In genomic region chr2:3887845-3888433, GRCm38 (mm10) we compare ENCODE assay signal across 12 mouse cellular contexts.
A peak's percentile ranks its signal among the peaks of the same experiment; 100 is the strongest.
DNase-seq lines count a peak whose midpoint lies in the region; ATAC-seq lines count a peak whose summit lies in the region.
"Had no signal": no experiment of that assay in that cellular context is flagged by ENCODE, and none has a peak within 500 bp of the region (broad histone marks: within the 10 kb centered on the region; RNA-seq: fewer than 3 reads in every experiment).

No protein-coding gene starts in this region.

- peak overlapping the region; percentile 46 for H3K4me2 ChIP-seq in forebrain, embryonic 16.5 days (ENCODE audit: low read length)
- H3K4me2 ChIP-seq: heart, embryonic 15.5 days had no signal

- ATAC-seq in forebrain, embryonic 16.5 days = no peak

- intact Hi-C loops in heart, postnatal 25 days (cut with DNase I) = no loop called here

- no peaks in the 10 kb centered on the region for H3K9me3 ChIP-seq in embryonic facial prominence, embryonic 10.5 days
- H3K9me3 ChIP-seq in forebrain, embryonic 16.5 days (ENCODE audit: control insufficient read depth, low read length) = no peaks in the 10 kb centered on the region
- H3K9me3 ChIP-seq: heart, embryonic 15.5 days had no signal

- peak; percentile 22 for DNase-seq in embryonic facial prominence, embryonic 10.5 days (ENCODE audit: low spot score)
- DNase-seq in mesoderm, embryonic 11.5 days (ENCODE audit: low read depth, low spot score) = peak; percentile 23
- peak; percentile 65 for DNase-seq in retina, embryonic 14.5 days (ENCODE audit: low spot score)
- no peak for DNase-seq in heart, postnatal 25 days (ENCODE audit: low spot score)
- no peak for DNase-seq in right cerebral cortex, postnatal 14 days
- DNase-seq in layer of hippocampus, adult 9-10 months (ENCODE audit: low spot score) = no peak
- no peak for DNase-seq in gastrocnemius, adult 18-20 months (ENCODE audit: low spot score)
- DNase-seq: lung, adult 2 months; thymus, postnatal 14 days had no signal

- H3K4me3 ChIP-seq in embryonic facial prominence, embryonic 10.5 days = no peak overlapping the region
- 0 out of 2 replicates have a peak overlapping the region, but pooled peaks have one; percentile 11 for H3K4me3 ChIP-seq in forebrain, embryonic 16.5 days (replicated peaks; ENCODE audit: low read length)
- H3K4me3 ChIP-seq: heart, embryonic 15.5 days had no signal

- no peak overlapping the region for H3K27ac ChIP-seq in embryonic facial prominence, embryonic 10.5 days (replicated peaks)
- H3K27ac ChIP-seq in forebrain, embryonic 16.5 days (ENCODE audit: low read length) = no peak overlapping the region
- H3K27ac ChIP-seq: heart, embryonic 15.5 days; kidney, postnatal 0 days had no signal

- H3K4me1 ChIP-seq in embryonic facial prominence, embryonic 10.5 days = peaks cover 4% of the 10 kb centered on the region
- peaks cover 12% of the 10 kb centered on the region for H3K4me1 ChIP-seq in forebrain, embryonic 16.5 days (replicated peaks; ENCODE audit: control insufficient read depth, insufficient read depth, low read length)
- H3K4me1 ChIP-seq: heart, embryonic 15.5 days had no signal

- WGBS in embryonic facial prominence, embryonic 10.5 days = 74% methylated on average over 14 of the region's 14 CpGs
- 4% methylated on average over 14 of the region's 14 CpGs for WGBS in forebrain, embryonic 16.5 days

- H3K9ac ChIP-seq in forebrain, embryonic 16.5 days (replicated peaks; ENCODE audit: low read depth, low read length) = no peak overlapping the region
- H3K9ac ChIP-seq: heart, embryonic 15.5 days had no signal

- no peaks in the 10 kb centered on the region for H3K36me3 ChIP-seq in embryonic facial prominence, embryonic 10.5 days (replicated peaks)
- no peaks in the 10 kb centered on the region for H3K36me3 ChIP-seq in forebrain, embryonic 16.5 days (ENCODE audit: control insufficient read depth, insufficient read depth)
- H3K36me3 ChIP-seq: heart, embryonic 15.5 days had no signal

- 0 out of 2 replicates have a peak, but pooled peaks cover 6% of the 10 kb centered on the region for H3K27me3 ChIP-seq in embryonic facial prominence, embryonic 10.5 days (replicated peaks; ENCODE audit: low read depth, poor library complexity, severe bottlenecking)
- no peaks in the 10 kb centered on the region for H3K27me3 ChIP-seq in forebrain, embryonic 16.5 days (replicated peaks; ENCODE audit: control insufficient read depth, insufficient read depth, low read length)
- H3K27me3 ChIP-seq: heart, embryonic 15.5 days had no signal

Comparison
In these comparisons a context has a peak if more than half of its experiments do, and no peak if none do; other contexts are left out.
1. DNase-seq: peak in embryonic facial prominence, embryonic 10.5 days (single experiment), mesoderm, embryonic 11.5 days (single experiment) and retina, embryonic 14.5 days (single experiment); none in heart, postnatal 25 days (single experiment), right cerebral cortex, postnatal 14 days (single experiment), layer of hippocampus, adult 9-10 months (single experiment) and gastrocnemius, adult 18-20 months (single experiment).